Mouse (Mus musculus): Measurements from ENCODE around the gene Enoph1. TPM values are rescaled to one million over a fixed set of nuclear protein-coding genes. Genes with fewer than 3 reads are reported as not detected.

Gene Enoph1
- polyA plus RNA-seq, 1 experiment = 43.4 TPM

DNA sequence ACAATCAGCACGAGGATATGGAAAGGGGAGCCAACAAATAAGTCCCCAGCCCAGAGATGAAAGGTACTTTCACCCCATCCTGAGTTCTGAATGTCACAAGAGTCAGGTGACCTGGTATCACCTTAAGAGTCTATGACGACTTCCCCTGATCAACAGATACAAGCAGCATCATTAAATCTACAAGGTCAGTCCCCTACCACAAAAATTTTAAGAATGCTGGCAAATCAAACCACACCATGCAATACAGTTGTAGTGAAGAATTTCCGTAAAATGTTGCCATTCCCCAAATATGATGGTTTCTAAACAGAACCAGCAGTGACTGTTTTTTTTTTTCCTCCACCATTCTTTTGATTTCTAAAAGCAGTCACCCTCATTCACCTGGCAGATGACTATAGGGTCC, 70.8 kb downstream of the Enoph1 start:
- no peaks in the 10 kb centered on the region for H3K4me1 ChIP-seq (ENCODE audit: control insufficient read depth, insufficient read depth, low read length)
- TF ChIP-seq POLR2A (IDR thresholded peaks at IDR 0.05; ENCODE audit: insufficient read depth, low read length) (no peak), EP300 (IDR thresholded peaks at IDR 0.05; ENCODE audit: insufficient read depth, low read depth, low read length) (no peak), CTCF (IDR thresholded peaks at IDR 0.05; ENCODE audit: low read depth, low read length) (no peak)
- H3K27ac ChIP-seq (ENCODE audit: insufficient read depth, low read length) = no peak overlapping the region
- H3K4me3 ChIP-seq (ENCODE audit: low read depth, low read length) = no peak overlapping the region
- no peaks in the 10 kb centered on the region for H3K27me3 ChIP-seq (ENCODE audit: control insufficient read depth, insufficient read depth, low read length, poor library complexity, severe bottlenecking)
- no peak overlapping the region for H3K9ac ChIP-seq (ENCODE audit: low read depth, poor library complexity, severe bottlenecking)
- no peaks in the 10 kb centered on the region for H3K36me3 ChIP-seq (ENCODE audit: control insufficient read depth, insufficient read depth, low read length, poor library complexity, severe bottlenecking)
- no peaks in the 10 kb centered on the region for H3K9me3 ChIP-seq (replicated peaks; ENCODE audit: control insufficient read depth, insufficient read depth, low read length, poor library complexity, severe bottlenecking)

DNA sequence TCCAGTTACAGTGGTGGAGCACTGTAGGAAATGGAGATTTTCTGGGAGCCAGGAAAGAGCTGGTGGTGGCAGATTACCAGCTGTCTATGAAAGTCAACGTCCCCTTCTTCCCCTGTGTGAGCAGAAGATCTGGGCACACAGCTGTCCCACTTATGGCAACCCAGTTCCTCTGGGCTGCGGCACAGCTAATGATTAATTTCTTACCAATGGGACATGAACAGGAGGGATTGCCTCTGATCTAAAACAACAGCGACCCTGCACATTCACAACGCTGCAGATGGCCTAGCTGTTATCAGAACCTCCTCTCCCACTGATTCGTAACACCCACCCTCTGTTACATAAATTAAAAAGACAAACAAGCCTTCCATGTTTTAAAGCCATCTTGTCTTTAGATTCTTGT, 73.6 kb downstream of the Enoph1 start:
- no peak overlapping the region for H3K27ac ChIP-seq (ENCODE audit: insufficient read depth, low read length)
- H3K9ac ChIP-seq (ENCODE audit: low read depth, poor library complexity, severe bottlenecking) = no peak overlapping the region
- H3K9me3 ChIP-seq (replicated peaks; ENCODE audit: control insufficient read depth, insufficient read depth, low read length, poor library complexity, severe bottlenecking) = no peaks in the 10 kb centered on the region
- peaks cover 2% of the 10 kb centered on the region for H3K4me1 ChIP-seq (ENCODE audit: control insufficient read depth, insufficient read depth, low read length)
- no peaks in the 10 kb centered on the region for H3K27me3 ChIP-seq (ENCODE audit: control insufficient read depth, insufficient read depth, low read length, poor library complexity, severe bottlenecking)
- no peak overlapping the region for H3K4me3 ChIP-seq (ENCODE audit: low read depth, low read length)
- no peaks in the 10 kb centered on the region for H3K36me3 ChIP-seq (ENCODE audit: control insufficient read depth, insufficient read depth, low read length, poor library complexity, severe bottlenecking)
- TF ChIP-seq EP300 (IDR thresholded peaks at IDR 0.05; ENCODE audit: insufficient read depth, low read depth, low read length) (no peak), POLR2A (IDR thresholded peaks at IDR 0.05; ENCODE audit: insufficient read depth, low read length) (no peak), CTCF (IDR thresholded peaks at IDR 0.05; ENCODE audit: low read depth, low read length) (no peak)

Other genes starting within 250 kb of the Enoph1 start
- not detected in 2 replicates for gene Vamp9, start 133.7 kb upstream of the Enoph1 start, polyA plus RNA-seq (2011; ENCODE audit: insufficient read depth, insufficient read length, low read depth, missing spikeins)
- gene Hnrnpd, start 61.0 kb upstream of the Enoph1 start, polyA plus RNA-seq (2011; ENCODE audit: insufficient read depth, insufficient read length, low read depth, missing spikeins) = 605 and 625 TPM in 2 replicates
- 1.5 TPM in 1 of 2 replicates, not detected in the other for gene 4930524J08Rik, start 60.9 kb upstream of the Enoph1 start, polyA plus RNA-seq (2011; ENCODE audit: insufficient read depth, insufficient read length, low read depth, missing spikeins)
- 327 and 346 TPM in 2 replicates for gene Hnrnpdl, start 321 bp upstream of the Enoph1 start, polyA plus RNA-seq (2011; ENCODE audit: insufficient read depth, insufficient read length, low read depth, missing spikeins)
- 1.1 and 1.2 TPM in 2 replicates for gene Tmem150c, start 119.8 kb downstream of the Enoph1 start, polyA plus RNA-seq (2011; ENCODE audit: insufficient read depth, insufficient read length, low read depth, missing spikeins)

Data from ES-Bruce4 (cell line).